Mouse (Mus musculus) stomach, embryonic 15.5 days (tissue): ENCODE measurements around the gene Tnpo3. TPM values are rescaled to one million over a fixed set of nuclear protein-coding genes. Genes with fewer than 3 reads are reported as not detected.

Experiments used
- ATAC-seq: fragments of 200-750 bp; cut with Nextera tagmentation; 2 replicates; pipeline ENCODE4 v1.8.0; 2017; ENCODE audit warnings: low read depth, moderate number of reproducible peaks, moderate TSS enrichment; ENCODE audit not compliant: insufficient read depth, low FRiP score
- H3K27ac ChIP-seq: fragments of 300-500 bp; sonication (generic); 2 replicates; pipeline ENCODE4 v1.5.1; 2015; ENCODE audit warnings: mild to moderate bottlenecking, inconsistent platforms
- H3K27me3 ChIP-seq: fragments of 300-500 bp; sonication (generic); replicated peaks from 2 replicates; pipeline ENCODE4 v1.6.1; 2015; ENCODE audit warnings: inconsistent platforms
- H3K36me3 ChIP-seq: fragments of 300-500 bp; sonication (generic); 2 replicates; pipeline ENCODE4 v1.6.1; 2015; ENCODE audit warnings: inconsistent platforms
- H3K4me1 ChIP-seq: fragments of 300-500 bp; sonication (generic); 2 replicates; pipeline ENCODE4 v1.6.1; 2015; ENCODE audit warnings: inconsistent platforms
- H3K4me2 ChIP-seq: fragments of 300-500 bp; sonication (generic); 2 replicates; pipeline ENCODE4 v1.6.1; 2015; ENCODE audit warnings: mild to moderate bottlenecking, inconsistent platforms
- H3K4me3 ChIP-seq: fragments of 300-500 bp; sonication (generic); replicated peaks from 2 replicates; pipeline ENCODE4 v1.5.1; 2015; ENCODE audit warnings: inconsistent platforms
- H3K9ac ChIP-seq: fragments of 300-500 bp; sonication (generic); 2 replicates; pipeline ENCODE4 v1.6.1; 2015; ENCODE audit warnings: inconsistent platforms
- H3K9me3 ChIP-seq: fragments of 300-500 bp; sonication (generic); 2 replicates; pipeline ENCODE4 v1.6.1; 2016; ENCODE audit warnings: inconsistent platforms
- WGBS: fragments of 180-500 bp; shearing (Covaris S2); methylation state at CpG from one replicate; pipeline ENCODE4 v1.1.7; 2015; 5-methylcytosine and 5-hydroxymethylcytosine counted together
- polyA plus RNA-seq: library from polyadenylated mRNA; unstranded; fragments of >200 nt; fragmentation: Nextera tagmentation; extraction: Ambion mirVana; gene quantifications from 2 replicates; pipeline ENCODE4 v1.2.1, GENCODE M21; 2015

Gene Tnpo3
- polyA plus RNA-seq, 1 experiment from 2014 or later = 76.7 TPM

DNA sequence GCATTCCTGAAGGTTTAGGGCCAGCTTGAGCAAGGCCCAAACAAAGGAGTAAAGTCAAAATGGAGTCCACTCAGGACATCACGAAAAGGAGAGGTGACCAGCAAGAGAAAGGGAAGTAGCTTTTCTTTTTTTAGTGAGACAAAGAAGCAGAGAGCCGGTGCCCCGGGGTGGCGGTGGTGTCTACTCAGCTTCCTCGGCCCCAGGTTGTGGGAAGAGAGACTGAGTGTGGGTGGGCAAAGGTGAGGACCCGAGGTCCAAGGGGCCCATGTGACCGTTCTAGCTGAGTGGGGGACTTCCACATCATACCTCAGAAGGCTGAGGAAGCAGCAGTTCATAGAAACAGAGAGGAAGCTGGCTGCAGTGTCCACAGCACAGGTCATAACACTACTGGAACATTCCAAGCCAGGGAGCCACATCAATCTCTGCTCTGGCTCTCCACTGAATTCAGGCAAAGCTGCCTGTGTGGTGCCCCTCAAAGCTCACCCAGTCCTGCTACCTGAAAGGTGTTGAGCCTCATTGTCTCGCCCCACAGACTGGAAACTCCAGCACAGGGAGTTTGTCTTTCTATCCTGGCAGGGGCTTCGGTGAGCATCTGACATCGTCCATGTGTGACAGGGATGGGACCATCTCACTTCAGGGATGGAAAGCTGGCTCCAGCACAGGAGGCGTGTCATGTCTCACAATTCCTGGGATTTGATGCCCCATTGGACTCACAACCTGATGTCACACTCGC, 86.2 kb downstream of the Tnpo3 start:
- H3K27ac ChIP-seq = peak overlapping the region; percentile 71
- 63% methylated on average over 12 of the region's 12 CpGs for WGBS
- H3K4me3 ChIP-seq = no peak overlapping the region
- no peak overlapping the region for H3K9ac ChIP-seq
- no peak overlapping the region for H3K4me2 ChIP-seq
- no peaks in the 10 kb centered on the region for H3K36me3 ChIP-seq
- peaks cover 16% of the 10 kb centered on the region for H3K27me3 ChIP-seq
- H3K9me3 ChIP-seq = no peaks in the 10 kb centered on the region
- peaks cover 40% of the 10 kb centered on the region for H3K4me1 ChIP-seq
- no peak for ATAC-seq

DNA sequence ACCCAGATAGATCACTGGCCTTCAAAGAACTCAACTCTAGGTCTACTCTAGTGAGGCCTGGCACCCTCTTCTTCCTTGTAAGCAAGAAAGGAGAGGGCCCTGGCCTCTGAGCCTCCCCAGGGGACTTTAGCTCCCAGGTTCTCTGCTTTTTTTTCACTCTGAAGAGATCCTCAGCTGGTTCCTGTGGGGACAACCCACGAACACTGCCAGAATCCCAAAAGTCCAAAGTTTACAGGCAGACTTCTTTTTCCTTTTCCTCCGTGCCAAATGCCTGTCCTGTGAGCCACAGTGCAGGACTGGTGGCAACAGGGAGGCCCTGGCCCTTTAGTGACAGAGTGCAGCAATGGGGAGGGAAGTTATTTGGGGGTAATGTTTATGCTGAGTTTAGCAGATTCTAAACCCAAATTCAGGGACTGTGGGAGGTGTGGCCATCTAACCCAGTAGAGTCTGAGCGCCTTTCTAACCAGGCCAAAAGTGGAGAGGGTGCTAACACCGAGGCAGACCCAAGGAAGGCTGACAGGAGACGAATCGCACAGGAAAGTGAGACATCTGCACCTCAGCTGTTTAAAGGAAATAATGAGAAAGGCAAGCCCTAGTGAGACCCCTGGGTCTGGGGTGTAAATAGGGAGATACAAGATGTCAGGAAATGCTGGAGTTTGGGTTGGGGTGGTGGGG, 86.9 kb downstream of the Tnpo3 start:
- Histone ChIP-seq H3K4me2 (no peak overlapping the region), H3K4me1 (peaks cover 33% of the 10 kb centered on the region), H3K9me3 (no peaks in the 10 kb centered on the region), H3K4me3 (no peak overlapping the region), H3K27ac (peak overlapping the region; percentile 71), H3K27me3 (peaks cover 9% of the 10 kb centered on the region; the same call in 1 of the 2 replicates), H3K36me3 (no peaks in the 10 kb centered on the region), H3K9ac (no peak overlapping the region)
- 53% methylated on average over 6 of the region's 6 CpGs for WGBS
- ATAC-seq = no peak

DNA sequence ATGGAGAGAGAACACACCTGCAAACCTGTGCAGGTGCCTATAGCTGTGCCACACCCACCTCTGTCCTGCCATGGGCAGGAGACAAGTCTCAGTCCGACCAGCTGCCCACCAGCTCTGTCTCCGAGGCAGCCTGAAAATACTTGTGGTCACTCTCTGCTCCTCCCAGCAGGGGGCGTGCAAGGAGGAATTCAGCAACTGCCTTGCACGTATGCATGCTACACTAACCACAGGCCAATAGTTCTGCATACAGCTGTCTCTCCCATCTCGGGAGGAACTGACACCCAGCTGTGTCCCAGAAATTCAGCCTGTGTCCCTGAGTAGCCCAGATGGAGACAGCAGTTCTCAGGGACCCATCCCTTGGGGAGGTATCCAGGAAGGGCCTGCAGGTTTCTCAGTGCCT, 92.5 kb downstream of the Tnpo3 start:
- H3K4me1 ChIP-seq = peaks cover 2% of the 10 kb centered on the region; the same call in 1 of the 2 replicates
- H3K27me3 ChIP-seq = no peaks in the 10 kb centered on the region
- no peak overlapping the region for H3K4me2 ChIP-seq
- H3K36me3 ChIP-seq = no peaks in the 10 kb centered on the region
- 7% methylated on average over 5 of the region's 5 CpGs for WGBS
- H3K9me3 ChIP-seq = no peaks in the 10 kb centered on the region
- no peak overlapping the region for H3K4me3 ChIP-seq
- no peak overlapping the region for H3K27ac ChIP-seq
- ATAC-seq = no peak; the same call in 1 of the 2 replicates
- no peak overlapping the region for H3K9ac ChIP-seq

DNA sequence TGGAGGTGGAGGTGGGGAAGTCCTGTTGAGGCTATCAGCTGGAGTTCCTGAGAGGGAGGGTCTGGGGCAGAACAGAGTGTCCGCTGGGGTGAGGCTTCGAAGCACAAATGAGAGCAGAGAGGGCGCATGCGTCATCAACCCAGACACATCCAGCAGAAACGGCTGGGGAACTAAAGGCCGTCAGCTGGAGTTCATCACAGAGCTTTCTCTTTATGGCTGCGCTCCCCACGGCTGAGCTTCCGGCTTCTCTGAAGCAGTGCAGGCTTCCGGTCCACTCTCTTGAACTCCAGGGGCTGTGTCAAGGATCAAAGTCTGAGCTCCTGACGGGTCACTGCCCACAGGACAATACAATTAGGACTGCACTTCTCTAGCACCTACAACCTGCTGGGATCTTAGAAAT, 96.4 kb downstream of the Tnpo3 start:
- no peaks in the 10 kb centered on the region for H3K9me3 ChIP-seq
- peak overlapping the region; percentile 80 for H3K27ac ChIP-seq
- H3K9ac ChIP-seq = no peak overlapping the region
- peak overlapping the region; percentile 45 for H3K4me2 ChIP-seq
- WGBS = under 1% methylated on average over 11 of the region's 11 CpGs
- H3K27me3 ChIP-seq = no peaks in the 10 kb centered on the region
- H3K4me3 ChIP-seq = peak overlapping the region; percentile 11
- no peaks in the 10 kb centered on the region for H3K36me3 ChIP-seq
- H3K4me1 ChIP-seq = peaks cover 7% of the 10 kb centered on the region; the same call in 1 of the 2 replicates
- peak; percentile 62; the same call in 1 of the 2 replicates for ATAC-seq

DNA sequence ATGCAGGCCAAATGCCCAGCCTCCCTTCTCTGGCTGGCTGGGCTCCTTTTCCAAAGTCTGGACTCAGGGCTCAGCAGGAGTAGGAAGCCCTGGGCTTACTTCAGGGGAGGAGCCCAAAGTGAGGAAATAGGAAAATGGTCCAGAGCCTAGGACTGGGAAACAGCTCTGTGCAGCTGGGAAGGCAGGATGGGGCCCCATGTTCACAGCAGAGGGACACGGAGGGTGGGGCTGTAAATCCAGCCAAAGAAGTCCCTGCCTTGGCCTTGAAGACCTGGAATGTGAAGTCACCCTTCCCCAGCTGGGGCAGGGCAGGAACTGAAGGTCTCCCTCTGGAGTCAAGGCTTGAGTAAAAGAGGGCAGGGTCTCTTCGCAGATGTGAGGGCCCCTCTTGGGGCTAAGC, 100.6 kb downstream of the Tnpo3 start:
- no peak overlapping the region for H3K4me2 ChIP-seq
- no peak for ATAC-seq
- no peaks in the 10 kb centered on the region for H3K27me3 ChIP-seq
- 26% methylated on average over 2 of the region's 2 CpGs for WGBS
- H3K27ac ChIP-seq = peak overlapping the region; percentile 28; the same call in 1 of the 2 replicates
- H3K9me3 ChIP-seq = no peaks in the 10 kb centered on the region
- peaks cover 26% of the 10 kb centered on the region for H3K4me1 ChIP-seq
- no peaks in the 10 kb centered on the region for H3K36me3 ChIP-seq
- H3K9ac ChIP-seq = no peak overlapping the region
- H3K4me3 ChIP-seq = no peak overlapping the region

DNA sequence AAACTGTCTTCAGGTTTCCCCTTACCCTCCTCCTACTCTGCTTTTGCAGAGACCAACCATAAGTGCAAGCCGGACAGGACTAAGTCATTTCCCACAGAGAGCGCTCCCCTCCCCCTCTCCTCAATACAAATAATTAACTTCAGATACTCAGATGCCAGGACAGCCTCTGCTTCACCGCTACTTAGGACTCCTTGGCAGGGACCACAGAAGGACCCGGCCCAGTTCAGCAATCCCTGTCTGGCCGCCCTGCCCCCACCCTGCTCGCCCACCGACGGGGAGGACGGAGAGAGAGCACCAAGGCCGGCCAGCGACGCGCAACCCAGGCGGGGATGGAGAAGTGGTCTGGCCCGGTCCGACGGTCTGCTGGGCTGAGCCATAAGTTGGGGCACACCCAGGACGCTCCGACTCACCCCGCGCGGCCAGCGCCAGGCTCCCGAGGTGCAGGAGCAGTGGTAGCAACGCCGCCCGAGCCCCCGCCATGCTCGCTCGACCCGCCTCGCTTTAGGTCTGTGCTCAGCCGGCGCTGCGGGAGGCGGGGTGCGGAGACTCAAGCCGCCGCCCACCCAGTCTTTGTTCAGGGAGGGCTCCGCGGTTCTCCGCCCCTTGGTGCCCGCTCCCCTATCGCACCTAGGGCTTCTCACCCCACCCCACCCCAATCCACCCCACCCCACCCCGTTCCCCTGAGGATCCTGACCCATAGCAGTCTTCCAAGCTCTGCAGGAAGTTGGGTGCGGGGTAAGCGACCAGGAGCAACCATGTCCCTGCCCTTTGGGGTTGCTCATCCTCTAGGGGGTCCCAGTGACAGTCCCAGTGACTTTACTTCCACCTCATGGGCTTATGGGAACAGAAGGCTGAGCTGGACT, 102.0 kb downstream of the Tnpo3 start, which contains the start of gene Kcp:
Gene Kcp (minus strand): TSS at position 506 of the 863 bp plus-strand sequence.
- WGBS = 1% methylated on average over 38 of the region's 47 CpGs

DNA sequence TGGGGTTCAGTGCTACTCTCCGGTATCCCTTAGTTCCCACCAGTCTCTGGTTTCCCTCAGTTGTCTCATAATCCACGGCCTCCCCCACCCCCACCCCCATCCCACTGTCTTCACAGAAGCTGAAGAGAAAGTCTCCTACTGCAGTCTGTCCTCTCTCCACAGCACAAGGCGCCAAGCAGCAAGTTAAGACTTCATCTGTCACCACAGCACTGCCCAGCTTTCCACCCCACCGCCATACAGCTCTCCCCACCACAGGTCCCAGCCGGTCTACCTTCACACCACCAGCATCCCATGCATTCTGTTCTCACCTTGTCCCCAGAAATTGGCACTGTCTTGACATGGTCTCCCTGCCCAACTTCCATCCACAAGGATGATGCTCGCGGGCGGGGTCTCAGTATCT, 102.9 kb downstream of the Tnpo3 start:
- no peaks in the 10 kb centered on the region for H3K27me3 ChIP-seq
- 19% methylated on average over 8 of the region's 8 CpGs for WGBS
- no peaks in the 10 kb centered on the region for H3K36me3 ChIP-seq
- peak overlapping the region; percentile 72 for H3K4me2 ChIP-seq
- H3K27ac ChIP-seq = no peak overlapping the region
- peak overlapping the region; percentile 54 for H3K4me3 ChIP-seq
- H3K9ac ChIP-seq = no peak overlapping the region
- H3K4me1 ChIP-seq = peaks cover 24% of the 10 kb centered on the region
- no peak for ATAC-seq
- no peaks in the 10 kb centered on the region for H3K9me3 ChIP-seq

More for the DNA sequence above, 102.0 kb downstream of the Tnpo3 start, which contains the start of gene Kcp:
- ATAC-seq = peak; percentile 51
- Histone ChIP-seq H3K9ac (peak within 1 kb of the TSS; percentile 31), H3K36me3 (no peaks in the 10 kb centered on the region), H3K4me2 (peak within 1 kb of the TSS; percentile 72), H3K4me3 (peak within 1 kb of the TSS; percentile 54), H3K27me3 (no peaks in the 10 kb centered on the region), H3K4me1 (peaks cover 24% of the 10 kb centered on the region), H3K9me3 (no peaks in the 10 kb centered on the region), H3K27ac (peak within 1 kb of the TSS; percentile 28; the same call in 1 of the 2 replicates)

DNA sequence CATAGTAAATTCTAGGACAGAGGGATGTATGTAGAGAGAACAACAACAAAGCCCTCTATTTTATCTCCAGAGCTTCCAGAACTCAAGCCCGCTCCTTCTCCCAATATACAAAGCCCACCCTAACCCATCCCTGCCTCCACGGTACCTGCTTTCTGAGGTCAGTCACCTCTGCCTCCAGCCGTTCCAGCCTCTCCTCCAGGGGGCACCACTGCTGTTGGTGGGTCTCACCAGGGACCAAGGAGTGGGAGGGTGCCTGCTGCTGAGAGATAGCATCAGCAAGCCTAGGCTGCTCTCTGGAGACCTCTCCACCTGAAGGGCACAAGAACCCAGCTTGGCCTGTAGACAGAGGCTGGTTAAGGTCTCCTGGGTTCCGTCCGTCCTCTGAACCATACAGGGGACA, 104.2 kb downstream of the Tnpo3 start:
- ATAC-seq = no peak
- Histone ChIP-seq H3K4me1 (peaks cover 24% of the 10 kb centered on the region), H3K27me3 (no peaks in the 10 kb centered on the region), H3K9ac (no peak overlapping the region), H3K9me3 (no peaks in the 10 kb centered on the region), H3K4me3 (no peak overlapping the region), H3K4me2 (no peak overlapping the region), H3K27ac (no peak overlapping the region), H3K36me3 (no peaks in the 10 kb centered on the region)
- WGBS = 86% methylated on average over 5 of the region's 5 CpGs

DNA sequence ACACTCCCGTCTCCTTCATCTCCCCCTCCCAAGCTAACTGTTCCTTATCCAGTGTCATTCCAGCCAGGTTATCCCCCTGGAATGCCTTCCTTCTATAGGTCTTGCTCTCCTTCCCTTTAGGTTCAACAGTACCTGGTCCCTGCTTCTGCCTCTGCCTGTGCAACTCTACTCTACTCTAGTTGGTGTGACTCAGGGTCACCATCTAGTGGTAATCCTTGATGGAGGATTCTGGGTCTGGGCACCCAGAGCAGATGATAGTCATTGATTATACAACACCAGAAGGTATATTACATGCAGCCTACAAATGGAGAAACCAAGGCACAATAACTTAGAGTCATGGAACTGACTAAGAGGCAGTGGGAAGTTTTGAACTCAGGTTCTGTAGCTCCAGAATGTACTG, 108.1 kb downstream of the Tnpo3 start:
- Histone ChIP-seq H3K27me3 (peaks cover 3% of the 10 kb centered on the region; the same call in 1 of the 2 replicates), H3K27ac (no peak overlapping the region), H3K9ac (no peak overlapping the region), H3K4me1 (peaks cover 7% of the 10 kb centered on the region; the same call in 1 of the 2 replicates), H3K4me2 (no peak overlapping the region), H3K4me3 (no peak overlapping the region), H3K36me3 (no peaks in the 10 kb centered on the region), H3K9me3 (no peaks in the 10 kb centered on the region)
- ATAC-seq = no peak
- 85% methylated on average over 1 of the region's 1 CpGs for WGBS

DNA sequence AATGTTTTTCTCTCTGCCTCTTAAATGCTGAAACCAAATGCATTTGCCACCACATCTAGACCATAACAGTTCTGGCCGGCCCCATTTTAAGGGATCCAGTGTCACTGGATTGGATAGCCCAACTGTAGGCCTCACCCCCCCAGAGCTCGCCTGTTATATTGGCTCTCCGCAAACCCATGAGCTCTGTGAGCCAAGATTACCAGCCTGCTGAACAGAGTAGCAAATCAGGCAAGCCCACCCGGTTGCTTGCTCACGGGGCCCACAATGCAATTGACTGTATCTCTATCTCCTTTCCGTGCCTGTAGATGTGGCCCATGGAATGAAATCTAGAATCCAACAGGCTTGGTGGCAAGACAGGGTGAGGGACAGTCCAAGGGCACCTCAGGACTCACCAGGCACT, 108.9 kb downstream of the Tnpo3 start:
- 0 out of 2 replicates have a peak, but pooled peaks cover 4% of the 10 kb centered on the region for H3K4me1 ChIP-seq
- no peaks in the 10 kb centered on the region for H3K9me3 ChIP-seq
- H3K9ac ChIP-seq = no peak overlapping the region
- WGBS = 84% methylated on average over 6 of the region's 6 CpGs
- no peaks in the 10 kb centered on the region for H3K36me3 ChIP-seq
- no peak overlapping the region for H3K4me3 ChIP-seq
- H3K27me3 ChIP-seq = peaks cover 7% of the 10 kb centered on the region; the same call in 1 of the 2 replicates
- no peak for ATAC-seq
- H3K27ac ChIP-seq = no peak overlapping the region
- no peak overlapping the region for H3K4me2 ChIP-seq

DNA sequence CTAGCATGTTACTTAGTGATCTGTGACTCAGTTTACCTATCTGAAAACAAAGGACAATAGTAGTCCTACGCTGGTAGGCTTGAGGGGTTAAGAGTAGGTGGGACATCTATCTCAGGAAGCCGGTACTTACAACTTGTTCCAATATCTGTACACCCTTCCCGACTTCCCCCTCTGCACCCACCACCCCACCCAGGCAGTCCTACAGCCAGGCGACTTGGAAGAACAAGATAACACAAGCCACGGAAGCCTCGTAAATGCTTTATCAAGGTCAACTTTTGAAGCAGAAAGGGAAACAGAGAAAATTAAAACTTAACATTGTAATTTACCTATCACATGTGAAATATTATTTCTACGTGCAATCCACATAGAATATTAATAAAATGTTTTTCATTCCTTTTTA, 109.5 kb downstream of the Tnpo3 start:
- WGBS = 86% methylated on average over 7 of the region's 7 CpGs
- no peak for ATAC-seq
- no peaks in the 10 kb centered on the region for H3K36me3 ChIP-seq
- no peak overlapping the region for H3K27ac ChIP-seq
- H3K4me2 ChIP-seq = no peak overlapping the region
- H3K9ac ChIP-seq = no peak overlapping the region
- no peak overlapping the region for H3K4me3 ChIP-seq
- peaks cover 7% of the 10 kb centered on the region; the same call in 1 of the 2 replicates for H3K27me3 ChIP-seq
- H3K9me3 ChIP-seq = no peaks in the 10 kb centered on the region
- H3K4me1 ChIP-seq = 0 out of 2 replicates have a peak, but pooled peaks cover 3% of the 10 kb centered on the region
